Mouse (Mus musculus) hematopoietic stem cell, adult 5-6 weeks (primary cell): ENCODE measurements at regions not wholly inside any gene's neighbourhood (a gene's known extent, or its start where the extent isn't known, plus 50 kb on each side); places are given as distances from the start of the nearest gene placed in this dataset.

Experiments
- ATAC-seq, 2 experiments: fragments of 125-278 bp in 1 of 2; replicated peaks in 1 of 2; 2 replicates each; pipeline ENCODE4 v1.8.0; 2016 to 2017; ENCODE audit warnings: inconsistent platforms in 2 of 2, mild to moderate bottlenecking in 2 of 2, moderate number of reproducible peaks in 2 of 2, low read depth in 1 of 2, moderate TSS enrichment in 1 of 2; ENCODE audit not compliant: low FRiP score in 2 of 2, poor library complexity in 2 of 2, severe bottlenecking in 2 of 2, insufficient read depth in 1 of 2, low TSS enrichment in 1 of 2

DNA sequence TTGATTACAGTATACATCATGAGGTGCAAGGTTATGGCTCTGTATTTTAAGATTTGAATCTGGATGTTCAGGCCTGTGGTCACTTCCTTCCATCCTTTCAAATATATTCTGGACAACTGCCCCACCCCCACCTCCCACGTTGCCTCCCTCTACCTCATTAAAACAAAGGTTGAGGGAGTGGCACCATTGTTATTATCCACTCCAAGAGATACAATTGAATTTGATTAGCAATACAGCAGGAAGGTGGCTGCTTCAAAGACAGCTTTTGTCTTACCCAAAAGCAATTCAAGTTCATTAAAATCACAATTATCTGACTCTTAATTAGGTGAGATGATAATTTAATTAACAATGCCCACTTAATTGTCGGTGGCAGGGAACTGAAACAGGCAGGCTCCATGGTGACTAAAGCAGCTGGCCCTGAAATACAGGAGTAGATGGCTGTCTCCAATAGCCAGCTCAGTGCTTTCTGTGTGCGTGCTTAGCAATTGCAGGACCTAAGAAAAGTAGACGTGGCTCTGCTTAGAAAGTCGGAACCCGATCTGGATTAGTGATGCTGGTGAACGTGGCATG is 623.8 kb downstream of the Dhx35 start:
- ATAC-seq: no peak

DNA sequence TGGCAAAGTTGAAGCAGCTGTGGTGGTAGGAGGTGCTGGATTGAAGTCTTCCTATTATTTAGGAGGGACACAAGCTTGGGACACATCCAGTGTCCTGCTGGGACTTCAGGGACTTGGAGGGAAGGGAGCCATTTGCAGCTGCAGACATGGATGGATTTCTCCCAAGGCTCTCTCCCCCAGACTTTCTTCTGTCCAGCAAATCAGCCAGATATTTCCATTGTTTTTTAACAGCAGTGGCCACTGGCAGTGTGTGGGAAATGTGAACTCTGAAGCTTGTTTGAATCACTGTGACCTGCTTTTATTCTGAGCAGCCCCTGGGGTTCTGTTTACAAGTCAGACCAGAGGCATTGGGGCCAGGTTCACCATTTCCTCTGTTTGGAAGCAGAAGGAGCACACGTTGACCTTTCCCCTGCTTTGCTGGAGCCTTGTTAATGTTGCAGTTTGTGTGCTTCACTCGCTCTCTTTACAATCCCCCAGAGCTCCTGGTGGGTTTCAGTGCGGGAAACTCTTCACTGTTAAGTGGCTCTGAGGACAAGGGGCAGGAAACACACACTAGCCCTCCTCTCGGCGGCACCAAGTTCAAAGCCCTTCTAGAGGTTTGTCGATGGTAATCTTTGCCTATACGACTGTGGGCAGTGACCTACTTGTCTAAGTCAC is 627.8 kb downstream of the Dhx35 start:
- ATAC-seq: no peak

DNA sequence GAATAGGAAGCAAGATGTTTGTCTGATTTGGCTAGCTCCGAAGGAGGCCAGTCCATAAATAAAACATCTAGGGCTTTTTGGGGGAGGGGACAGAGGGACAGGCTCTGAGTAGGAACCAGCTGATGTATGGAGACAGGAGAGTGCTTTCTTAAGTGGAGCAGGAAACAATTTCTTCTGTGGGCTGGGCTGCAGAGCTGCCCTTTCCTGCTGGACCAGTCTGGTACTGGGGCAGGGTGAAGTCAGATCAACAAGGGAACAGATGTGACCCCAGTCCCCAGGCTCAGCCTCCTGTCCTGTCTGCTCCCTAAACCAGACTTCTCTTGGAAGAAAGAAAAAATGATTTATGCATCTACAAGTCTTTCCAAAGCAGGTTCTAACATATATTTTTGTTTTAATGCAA is 633.6 kb downstream of the Dhx35 start:
- ATAC-seq: no peak

DNA sequence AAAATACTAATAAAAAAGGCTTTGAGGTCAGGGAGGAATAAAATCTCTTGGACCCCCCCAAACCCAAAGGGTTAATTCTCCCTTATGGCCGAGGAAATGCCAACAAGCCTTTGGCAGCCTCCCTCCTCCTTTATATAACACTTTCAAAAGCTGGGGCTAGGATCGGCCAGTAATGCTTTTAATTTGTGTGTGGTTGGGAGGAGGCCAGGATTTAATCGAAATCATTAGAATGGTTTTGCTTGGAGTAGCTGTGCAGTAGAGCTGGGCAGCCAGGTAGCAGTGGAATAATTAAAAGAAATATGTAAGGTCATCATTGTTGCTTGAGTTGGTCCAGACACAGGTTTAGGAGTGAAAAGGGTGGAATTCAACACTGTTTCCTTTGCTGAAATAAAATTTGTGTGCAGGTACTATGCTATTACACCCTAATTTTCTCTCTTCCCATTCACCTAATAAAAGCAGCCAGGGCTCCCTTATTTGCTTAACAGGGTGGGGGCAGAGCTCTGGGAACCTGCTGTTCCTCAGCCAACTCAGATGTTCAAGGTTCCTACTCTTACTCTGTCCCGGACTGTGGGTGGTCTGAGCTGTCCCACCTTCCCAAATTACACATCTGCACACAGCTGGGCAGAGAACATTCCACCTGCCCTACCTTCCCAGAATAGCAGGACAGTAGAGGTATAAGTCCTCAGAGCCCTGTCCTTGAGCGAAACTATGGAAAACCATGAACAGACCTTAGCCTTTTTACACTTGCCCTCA is 636.1 kb downstream of the Dhx35 start:
- no peak for ATAC-seq

- ATAC-seq: no peak
Measured at GRCm38 (mm10) chr2:159438961-159439360, 644.4 kb downstream of the Dhx35 start.

DNA sequence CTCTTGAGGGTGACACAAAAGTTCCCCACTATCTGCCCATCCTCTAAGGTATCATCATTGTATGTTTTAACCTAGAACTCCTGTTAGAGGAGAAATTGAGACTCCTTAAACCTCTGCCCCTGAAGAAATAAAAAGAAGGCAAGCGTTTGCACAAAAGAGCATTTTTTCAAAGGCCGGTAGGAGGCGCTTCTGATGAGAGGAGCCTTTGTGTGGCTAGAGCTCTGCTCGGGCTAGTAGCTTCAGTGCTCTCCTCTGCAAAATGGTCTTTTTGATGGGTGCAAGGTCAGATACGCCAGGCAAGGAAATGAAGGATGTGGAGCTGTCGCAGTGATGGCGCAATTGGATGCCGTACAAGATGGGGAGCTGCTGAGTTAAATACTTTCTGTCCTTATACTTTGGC is 649.0 kb downstream of the Dhx35 start:
- no peak for ATAC-seq

- no peak for ATAC-seq
Measured at GRCm38 (mm10) chr2:159446434-159446833, 651.8 kb downstream of the Dhx35 start.

GRCm38 (mm10) chr2:159446886-159447285 is 652.3 kb downstream of the Dhx35 start:
- no peak for ATAC-seq

DNA sequence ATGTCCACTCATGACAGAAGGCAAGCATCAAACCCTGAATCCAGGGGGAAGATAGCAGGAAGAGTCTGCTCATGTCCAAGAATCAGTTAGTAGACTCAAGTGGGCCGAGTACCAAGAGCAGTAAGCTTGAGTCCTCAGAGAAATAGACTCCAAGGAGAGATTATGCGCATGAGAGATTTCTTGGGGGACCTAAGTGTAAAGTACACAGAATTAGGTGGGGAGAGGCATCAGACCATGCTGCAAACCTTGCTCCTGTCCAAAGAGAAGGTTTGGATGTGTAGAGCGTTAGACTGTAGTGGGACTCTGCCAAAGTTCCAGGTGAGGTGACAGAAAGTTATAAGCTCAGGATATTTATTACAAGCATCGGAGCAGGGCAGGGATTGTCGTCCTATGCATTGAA is 654.4 kb downstream of the Dhx35 start:
- ATAC-seq: no peak

GRCm38 (mm10) chr2:159451439-159451838 is 656.8 kb downstream of the Dhx35 start:
- ATAC-seq: no peak

- no peak for ATAC-seq
Measured at GRCm38 (mm10) chr2:159481399-159482080, 686.9 kb downstream of the Dhx35 start.

DNA sequence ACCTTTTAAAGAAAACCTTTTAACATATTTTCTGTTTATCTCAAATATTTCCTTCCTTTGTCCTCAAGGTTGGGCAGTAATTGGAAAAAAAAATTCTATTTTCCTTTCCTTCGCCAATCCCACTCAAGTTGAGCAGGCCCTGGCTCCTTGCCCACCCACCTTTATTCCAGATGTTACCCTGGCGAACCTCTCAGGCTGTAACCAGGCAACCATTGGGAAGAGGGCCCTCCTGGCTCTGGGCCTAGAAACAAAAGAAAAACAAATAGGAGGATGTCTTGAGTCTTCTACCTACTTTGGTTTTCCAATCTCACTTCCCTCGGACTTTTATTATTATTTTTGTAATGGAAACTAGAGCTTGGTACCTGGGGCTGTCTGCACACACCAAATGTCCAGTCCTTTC is 696.5 kb downstream of the Dhx35 start:
- ATAC-seq: no peak

GRCm38 (mm10) chr2:159498691-159499090 is 704.1 kb downstream of the Dhx35 start:
- ATAC-seq: no peak

GRCm38 (mm10) chr2:159501039-159501438 is 706.4 kb downstream of the Dhx35 start:
- no peak for ATAC-seq

DNA sequence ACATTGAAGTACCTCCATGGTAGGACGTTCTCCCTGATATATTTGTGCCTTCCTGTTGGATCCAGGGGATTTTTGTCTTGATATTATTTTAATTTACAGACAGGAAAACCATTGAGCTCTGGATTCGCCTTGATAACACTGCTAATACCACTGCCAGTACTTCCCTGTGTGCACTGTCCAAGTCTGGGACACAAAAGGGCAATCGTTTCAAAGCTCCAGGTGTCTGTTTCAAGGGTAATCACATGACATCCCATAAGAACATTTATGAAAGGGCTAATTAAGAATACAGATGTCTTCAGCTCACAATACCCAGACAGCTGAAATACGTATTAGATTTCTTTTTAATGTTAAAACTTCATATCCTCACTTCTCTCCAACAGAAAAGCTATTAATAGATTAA is 724.5 kb downstream of the Dhx35 start:
- ATAC-seq: no peak

- ATAC-seq: no peak
Measured at GRCm38 (mm10) chr2:159523739-159524138, 729.1 kb downstream of the Dhx35 start.

GRCm38 (mm10) chr2:159534951-159535350 is 740.3 kb downstream of the Dhx35 start:
- ATAC-seq: no peak

GRCm38 (mm10) chr2:159539261-159539660 is 744.7 kb downstream of the Dhx35 start:
- ATAC-seq: no peak
